Mouse (Mus musculus): ENCODE measurements around the gene Nav2. TPM values are rescaled to one million over a fixed set of nuclear protein-coding genes. Genes with fewer than 3 reads are reported as not detected.

Nav2 gene
- polyA plus RNA-seq, 1 experiment from 2014 or later: 10.1 TPM

DNA sequence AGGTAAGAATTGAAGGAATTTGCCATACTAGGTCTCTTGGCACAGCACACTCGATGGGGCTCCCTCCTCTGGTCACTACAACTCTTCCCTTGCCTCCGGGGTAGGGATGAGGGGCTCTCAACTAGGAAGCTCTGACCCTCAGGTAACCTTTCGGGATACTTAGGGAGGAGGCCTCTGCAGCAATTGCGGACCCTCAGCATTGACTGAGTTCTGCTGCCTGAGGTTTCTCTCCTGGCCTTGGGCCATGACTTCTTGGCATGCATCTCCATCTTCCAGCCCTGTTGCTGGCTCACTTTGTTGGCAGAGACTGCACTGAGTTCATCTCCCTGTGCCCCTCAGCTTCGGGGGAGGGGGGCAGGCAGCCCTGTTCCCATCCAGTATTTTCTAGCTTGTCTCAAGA is 650.4 kb downstream of the Nav2 start:
- DNase-seq (ENCODE audit: low spot score) (no peak), ATAC-seq (replicated peaks; ENCODE audit: low FRiP score, low read depth) (no peak)
- no peaks in the 10 kb centered on the region for H3K4me1 ChIP-seq (replicated peaks; ENCODE audit: insufficient read depth, low read length)
- 60% methylated on average over 5 of the region's 5 CpGs for WGBS
- no peak overlapping the region for H3K4me3 ChIP-seq (replicated peaks; ENCODE audit: low read depth, low read length)
- H3K9me3 ChIP-seq (replicated peaks; ENCODE audit: low read length): no peaks in the 10 kb centered on the region
- H3K4me2 ChIP-seq (ENCODE audit: low read length): no peak overlapping the region
- no peaks in the 10 kb centered on the region for H3K27me3 ChIP-seq (ENCODE audit: insufficient read depth, low read length)
- peaks cover 45% of the 10 kb centered on the region for H3K36me3 ChIP-seq (ENCODE audit: insufficient read depth, low read length)
- peak overlapping the region; percentile 36; the same call in 1 of the 2 replicates for H3K27ac ChIP-seq
- H3K9ac ChIP-seq (ENCODE audit: low read depth, low read length): no peak overlapping the region
- TF ChIP-seq CTCF (IDR thresholded peaks at IDR 0.05; ENCODE audit: low read depth): no peak; the same call in 1 of the 2 replicates

DNA sequence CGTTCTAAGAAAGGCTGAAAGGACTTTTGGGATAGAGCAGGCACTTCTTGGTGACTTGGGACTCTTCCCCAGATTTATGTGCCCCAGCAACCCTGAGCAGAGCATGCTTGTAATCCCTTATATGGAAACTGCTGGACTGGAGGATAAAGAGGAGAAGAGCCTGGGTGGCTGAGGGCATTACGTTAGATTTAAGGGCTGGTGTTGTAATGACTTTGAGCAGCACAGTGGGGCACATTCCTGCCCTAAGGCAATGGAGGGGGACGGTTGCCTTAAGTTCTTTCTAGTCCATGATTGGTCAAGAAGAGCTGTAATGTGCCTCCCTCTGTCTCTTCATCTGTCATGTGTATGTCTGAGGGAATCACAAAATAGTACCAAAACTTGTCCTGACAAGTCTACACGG is 651.5 kb downstream of the Nav2 start:
- Histone ChIP-seq H3K27me3 (ENCODE audit: insufficient read depth, low read length) (no peaks in the 10 kb centered on the region), H3K4me1 (replicated peaks; ENCODE audit: insufficient read depth, low read length) (no peaks in the 10 kb centered on the region), H3K4me2 (ENCODE audit: low read length) (no peak overlapping the region), H3K27ac (0 out of 2 replicates have a peak overlapping the region, but pooled peaks have one; percentile 8), H3K4me3 (replicated peaks; ENCODE audit: low read depth, low read length) (no peak overlapping the region), H3K9me3 (replicated peaks; ENCODE audit: low read length) (no peaks in the 10 kb centered on the region), H3K36me3 (ENCODE audit: insufficient read depth, low read length) (peaks cover 41% of the 10 kb centered on the region), H3K9ac (ENCODE audit: low read depth, low read length) (no peak overlapping the region)
- 54% methylated on average over 4 of the region's 4 CpGs for WGBS
- DNase-seq (ENCODE audit: low spot score) (peak; percentile 58), ATAC-seq (replicated peaks; ENCODE audit: low FRiP score, low read depth) (no peak)
- no peak for TF ChIP-seq CTCF (IDR thresholded peaks at IDR 0.05; ENCODE audit: low read depth)

- H3K4me2 ChIP-seq (ENCODE audit: low read length): no peak overlapping the region
- H3K36me3 ChIP-seq (ENCODE audit: insufficient read depth, low read length): peaks cover 52% of the 10 kb centered on the region
- TF ChIP-seq CTCF (IDR thresholded peaks at IDR 0.05; ENCODE audit: low read depth): no peak
- no peaks in the 10 kb centered on the region for H3K27me3 ChIP-seq (ENCODE audit: insufficient read depth, low read length)
- no peak overlapping the region for H3K27ac ChIP-seq
- H3K9me3 ChIP-seq (replicated peaks; ENCODE audit: low read length): no peaks in the 10 kb centered on the region
- H3K9ac ChIP-seq (ENCODE audit: low read depth, low read length): no peak overlapping the region
- 86% methylated on average over 4 of the region's 4 CpGs for WGBS
- ATAC-seq (replicated peaks; ENCODE audit: low FRiP score, low read depth) (no peak), DNase-seq (ENCODE audit: low spot score) (no peak)
- H3K4me1 ChIP-seq (replicated peaks; ENCODE audit: insufficient read depth, low read length): no peaks in the 10 kb centered on the region
- no peak overlapping the region for H3K4me3 ChIP-seq (replicated peaks; ENCODE audit: low read depth, low read length)
Measured at GRCm38 (mm10) chr7:49562404-49562803, 653.9 kb downstream of the Nav2 start.

DNA sequence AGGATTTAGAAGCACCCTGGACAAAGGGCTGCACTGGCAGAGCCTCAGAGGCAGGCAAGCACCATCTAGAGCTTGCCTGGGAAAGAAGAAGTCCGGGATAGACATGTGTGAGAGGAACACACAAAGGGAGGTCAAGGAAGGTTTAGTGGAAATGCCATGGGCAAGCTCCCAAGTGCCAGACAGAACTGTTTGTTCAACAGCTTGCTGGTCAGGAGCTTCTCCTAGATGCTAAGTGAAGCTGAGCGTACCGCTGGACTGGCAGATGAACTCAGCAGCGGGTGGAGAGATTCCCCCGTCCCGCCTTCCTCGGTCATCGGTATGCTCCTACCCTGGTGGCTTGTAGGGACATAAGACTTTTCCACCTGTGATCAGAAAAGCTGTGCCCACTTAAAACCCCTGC is 654.3 kb downstream of the Nav2 start:
- Histone ChIP-seq H3K9ac (ENCODE audit: low read depth, low read length) (no peak overlapping the region), H3K9me3 (replicated peaks; ENCODE audit: low read length) (no peaks in the 10 kb centered on the region), H3K27ac (no peak overlapping the region), H3K27me3 (ENCODE audit: insufficient read depth, low read length) (no peaks in the 10 kb centered on the region), H3K4me1 (replicated peaks; ENCODE audit: insufficient read depth, low read length) (no peaks in the 10 kb centered on the region), H3K4me3 (replicated peaks; ENCODE audit: low read depth, low read length) (no peak overlapping the region), H3K4me2 (ENCODE audit: low read length) (no peak overlapping the region), H3K36me3 (ENCODE audit: insufficient read depth, low read length) (peaks cover 47% of the 10 kb centered on the region)
- DNase-seq (ENCODE audit: low spot score) (no peak), ATAC-seq (replicated peaks; ENCODE audit: low FRiP score, low read depth) (no peak)
- no peak for TF ChIP-seq CTCF (IDR thresholded peaks at IDR 0.05; ENCODE audit: low read depth)
- WGBS: 78% methylated on average over 8 of the region's 8 CpGs

- no peak for TF ChIP-seq CTCF (IDR thresholded peaks at IDR 0.05; ENCODE audit: low read depth)
- DNase-seq (ENCODE audit: low spot score): no peak
- Histone ChIP-seq H3K4me1 (replicated peaks; ENCODE audit: insufficient read depth, low read length) (no peaks in the 10 kb centered on the region), H3K27me3 (ENCODE audit: insufficient read depth, low read length) (no peaks in the 10 kb centered on the region), H3K9me3 (replicated peaks; ENCODE audit: low read length) (no peaks in the 10 kb centered on the region), H3K27ac (no peak overlapping the region), H3K4me2 (ENCODE audit: low read length) (no peak overlapping the region), H3K36me3 (ENCODE audit: insufficient read depth, low read length) (peaks cover 30% of the 10 kb centered on the region), H3K4me3 (replicated peaks; ENCODE audit: low read depth, low read length) (no peak overlapping the region), H3K9ac (ENCODE audit: low read depth, low read length) (no peak overlapping the region)
- ATAC-seq (replicated peaks; ENCODE audit: low FRiP score, low read depth): no peak
- 78% methylated on average over 11 of the region's 11 CpGs for WGBS
Measured at GRCm38 (mm10) chr7:49565084-49565483, 656.6 kb downstream of the Nav2 start.

DNA sequence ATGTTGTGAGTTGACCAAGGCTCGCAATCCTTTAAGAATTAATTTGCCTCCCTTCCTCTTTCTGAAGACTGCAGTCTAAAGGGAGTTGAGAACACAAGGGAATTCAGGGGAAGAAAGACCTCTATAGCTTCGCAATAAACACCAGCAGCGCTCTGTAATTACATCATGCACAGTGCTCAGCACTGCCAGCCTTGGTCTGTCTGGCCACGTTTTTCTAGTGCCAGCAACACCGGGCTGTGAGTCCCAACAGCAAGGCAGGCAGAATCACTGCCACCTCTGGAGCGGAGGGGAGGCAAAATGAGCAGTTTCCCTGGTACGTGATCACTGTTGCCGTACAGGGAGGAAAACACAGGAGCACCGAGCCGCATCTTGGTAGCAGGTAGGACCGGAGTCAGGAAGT is 657.3 kb downstream of the Nav2 start:
- H3K9me3 ChIP-seq (replicated peaks; ENCODE audit: low read length): no peaks in the 10 kb centered on the region
- no peak overlapping the region for H3K4me2 ChIP-seq (ENCODE audit: low read length)
- ATAC-seq (replicated peaks; ENCODE audit: low FRiP score, low read depth) (no peak), DNase-seq (ENCODE audit: low spot score) (no peak)
- no peak overlapping the region for H3K4me3 ChIP-seq (replicated peaks; ENCODE audit: low read depth, low read length)
- H3K4me1 ChIP-seq (replicated peaks; ENCODE audit: insufficient read depth, low read length): no peaks in the 10 kb centered on the region
- no peaks in the 10 kb centered on the region for H3K27me3 ChIP-seq (ENCODE audit: insufficient read depth, low read length)
- peaks cover 35% of the 10 kb centered on the region for H3K36me3 ChIP-seq (ENCODE audit: insufficient read depth, low read length)
- no peak overlapping the region for H3K27ac ChIP-seq
- TF ChIP-seq CTCF (IDR thresholded peaks at IDR 0.05; ENCODE audit: low read depth): no peak
- whole genome bisulfite sequencing: 65% methylated on average over 11 of the region's 11 CpGs
- no peak overlapping the region for H3K9ac ChIP-seq (ENCODE audit: low read depth, low read length)
